Mouse (Mus musculus) heart, postnatal 0 days (tissue): ENCODE results near the gene Mybpc3.

Experiments used
- CTCF ChIP-seq: IDR thresholded peaks from 2 replicates; pipeline ENCODE4 v1.5.1; 2016; ENCODE audit warnings: antibody characterized with exemption, control low read depth, low read depth
- EP300 ChIP-seq: IDR thresholded peaks from 2 replicates; pipeline ENCODE4 v1.6.1; 2016; ENCODE audit warnings: antibody characterized with exemption, low read depth

DNA sequence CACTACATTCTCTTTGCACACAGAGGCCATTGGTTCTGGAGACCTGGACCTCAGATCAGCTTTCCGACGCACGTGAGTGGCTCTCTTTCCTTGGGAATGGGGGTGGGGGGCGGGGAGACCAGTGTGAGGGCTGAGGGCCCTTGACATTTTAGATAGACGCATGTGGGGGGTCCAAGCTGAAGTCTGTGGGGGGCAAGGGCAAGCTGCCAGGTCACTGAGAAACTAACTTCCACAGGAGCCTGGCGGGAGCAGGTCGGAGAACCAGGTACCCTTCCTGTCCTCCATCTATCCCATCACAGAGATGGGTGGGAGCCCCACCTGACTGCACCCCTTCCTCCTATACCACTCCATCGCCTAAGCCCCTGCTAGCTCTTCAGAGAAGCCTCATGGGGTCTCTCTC lies 3.6 kb downstream of the Mybpc3 start:
- no peak for TF ChIP-seq CTCF
- TF ChIP-seq EP300 = no peak
